Mouse (Mus musculus) MN1 (cell line): ENCODE results near the gene Fignl1.

Experiments
- DNase-seq: peaks from one replicate; pipeline ENCODE4 v3.0.0-alpha.2; 2016; ENCODE audit warnings: low spot score

Gene Fignl1

DNA sequence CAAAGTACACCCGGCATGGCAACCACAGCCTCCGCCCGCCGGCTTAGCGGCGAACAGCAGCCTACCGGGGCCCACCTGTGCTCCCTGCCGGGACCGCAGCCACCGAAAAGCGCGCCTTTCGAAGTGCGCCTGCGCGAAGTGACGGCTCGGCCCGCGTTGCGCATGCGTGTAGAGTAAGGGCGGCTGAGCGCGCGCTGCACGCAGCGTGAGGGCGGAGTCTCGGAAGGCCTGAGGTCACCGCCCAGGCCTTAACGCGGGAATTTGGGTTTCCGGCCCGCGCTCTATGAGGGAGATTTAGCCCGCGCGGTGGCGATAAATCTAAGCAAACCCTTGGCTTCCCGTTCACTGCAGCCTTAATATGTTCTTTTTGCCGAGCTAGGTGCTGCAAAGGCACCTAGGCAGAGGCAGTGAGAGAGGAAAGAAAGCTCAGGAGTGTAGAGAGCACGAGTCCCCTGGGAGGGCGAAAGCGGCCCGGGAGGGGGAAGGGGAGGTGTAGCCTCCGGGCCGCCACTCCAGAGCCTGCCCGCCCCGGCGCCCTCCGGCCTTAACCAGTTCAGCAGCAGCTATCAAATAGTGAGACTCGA, at the start of gene Fignl1:
Gene Fignl1, minus strand, starts transcription at position 143 of the 584 bp plus-strand sequence.
- peak; percentile 100 for DNase-seq

GRCm38 (mm10) chr11:11856959-11857358, 48.2 kb upstream of the Fignl1 start:
- no peak for DNase-seq

DNA sequence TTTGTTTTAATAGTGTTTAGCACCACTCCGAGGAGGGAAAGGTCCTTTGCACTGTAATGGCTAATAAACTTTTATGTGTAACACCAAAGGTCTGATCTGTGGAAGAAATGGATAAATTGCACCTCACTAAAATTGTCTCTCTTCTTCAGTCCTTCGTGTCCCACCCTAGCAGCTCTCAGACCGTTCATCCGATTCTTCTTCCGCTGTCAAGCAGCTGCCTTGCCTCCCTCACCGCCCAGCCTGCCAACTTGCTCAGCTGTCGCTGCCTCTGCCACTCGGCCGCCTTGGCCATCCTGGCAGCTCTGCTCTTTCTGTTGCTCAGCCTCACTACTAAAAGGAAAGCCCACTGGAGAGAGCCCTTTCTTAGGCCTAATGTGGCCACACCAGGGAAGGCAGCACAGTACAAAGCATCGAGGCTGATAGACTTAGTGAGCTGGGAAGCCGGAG, 46.9 kb upstream of the Fignl1 start:
- no peak for DNase-seq

DNA sequence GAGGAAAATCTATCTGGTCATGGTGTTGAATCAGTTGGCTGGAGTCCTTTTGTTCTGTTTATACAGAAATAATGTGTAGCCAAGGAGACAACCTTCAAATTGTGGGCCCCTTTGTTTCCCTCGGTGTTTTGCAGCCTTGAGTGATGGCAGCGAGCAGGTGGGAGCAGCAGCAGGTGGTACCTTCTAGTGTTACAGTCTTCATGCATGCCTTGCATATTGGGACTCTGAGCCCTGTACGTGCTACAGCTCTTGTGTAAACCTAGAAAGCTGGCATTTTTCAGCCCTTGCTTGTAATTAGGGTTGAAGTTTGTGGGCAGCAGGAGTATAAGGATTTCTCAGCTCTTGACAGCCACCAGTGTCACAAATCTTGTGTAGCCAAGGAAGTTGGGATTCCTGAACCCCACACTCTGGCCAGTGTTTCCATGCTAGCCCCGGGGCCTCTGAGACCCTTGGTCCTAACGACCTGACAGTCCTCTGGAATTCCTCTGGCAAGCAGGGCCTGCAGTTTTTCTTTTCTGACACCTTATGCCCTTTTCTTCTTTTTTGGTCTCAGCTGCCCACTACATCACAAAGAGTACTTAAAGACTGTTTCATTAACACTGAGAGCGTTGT, 46.4 kb upstream of the Fignl1 start:
- DNase-seq, result no peak

DNA sequence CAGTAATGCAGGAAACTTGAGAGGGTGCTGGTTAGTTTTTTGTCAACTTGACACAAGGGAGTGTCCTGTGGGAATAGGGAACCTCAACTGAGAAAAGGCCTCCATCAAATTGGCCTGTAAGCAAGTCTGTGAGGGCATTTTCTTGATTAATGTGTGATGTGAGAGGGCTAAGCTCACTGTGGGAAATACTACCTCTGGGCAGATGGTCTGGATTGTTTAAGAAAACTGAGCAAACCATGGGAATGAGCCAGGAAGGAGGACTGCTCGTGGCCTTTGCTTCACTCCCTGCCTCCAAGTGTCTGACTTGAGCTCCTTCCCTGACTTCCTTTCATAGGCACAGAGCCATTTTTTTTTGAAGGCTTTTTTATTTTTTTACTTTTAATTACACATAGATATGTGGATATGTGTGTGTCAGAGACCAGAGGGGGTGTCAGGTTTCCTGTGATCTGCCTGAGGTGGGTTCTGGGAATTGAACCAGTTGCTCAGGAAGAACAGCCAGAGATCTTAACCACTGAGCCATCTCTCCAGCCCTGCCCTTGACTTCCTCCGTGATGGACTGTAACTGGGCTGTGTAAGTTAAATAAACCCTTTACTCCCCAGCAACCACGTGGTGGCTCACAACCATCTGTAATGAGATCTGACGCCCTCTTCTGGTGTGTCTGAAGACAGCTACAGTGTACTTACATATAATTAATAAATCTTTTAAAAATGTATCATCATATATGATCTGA, 45.1 kb upstream of the Fignl1 start:
- no peak for DNase-seq

DNA sequence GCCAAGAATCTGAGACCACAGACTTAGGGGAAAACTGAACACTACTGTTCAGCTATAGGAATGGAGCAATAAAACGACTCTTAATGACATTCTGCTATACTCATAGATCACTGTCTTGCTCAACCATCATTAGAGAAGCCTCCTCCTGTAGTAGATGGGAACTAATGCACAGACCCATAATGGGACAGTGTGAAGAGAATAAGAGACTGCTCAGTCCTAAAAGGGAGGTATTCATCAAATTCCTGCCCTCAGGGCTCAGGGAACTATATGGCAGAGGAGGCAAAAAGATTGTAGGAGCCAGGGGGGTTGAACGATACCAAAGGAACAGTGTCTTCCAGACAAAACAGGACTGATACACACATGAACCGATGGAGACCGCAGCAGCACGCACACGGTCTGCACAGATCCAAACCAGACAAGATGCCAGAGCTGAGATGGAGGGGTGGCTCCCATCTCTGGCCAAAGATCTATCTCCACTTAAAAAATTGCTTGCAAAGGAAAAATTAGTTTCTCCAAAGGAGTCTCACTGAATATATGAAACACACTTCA, 43.3 kb upstream of the Fignl1 start:
- no peak for DNase-seq

DNA sequence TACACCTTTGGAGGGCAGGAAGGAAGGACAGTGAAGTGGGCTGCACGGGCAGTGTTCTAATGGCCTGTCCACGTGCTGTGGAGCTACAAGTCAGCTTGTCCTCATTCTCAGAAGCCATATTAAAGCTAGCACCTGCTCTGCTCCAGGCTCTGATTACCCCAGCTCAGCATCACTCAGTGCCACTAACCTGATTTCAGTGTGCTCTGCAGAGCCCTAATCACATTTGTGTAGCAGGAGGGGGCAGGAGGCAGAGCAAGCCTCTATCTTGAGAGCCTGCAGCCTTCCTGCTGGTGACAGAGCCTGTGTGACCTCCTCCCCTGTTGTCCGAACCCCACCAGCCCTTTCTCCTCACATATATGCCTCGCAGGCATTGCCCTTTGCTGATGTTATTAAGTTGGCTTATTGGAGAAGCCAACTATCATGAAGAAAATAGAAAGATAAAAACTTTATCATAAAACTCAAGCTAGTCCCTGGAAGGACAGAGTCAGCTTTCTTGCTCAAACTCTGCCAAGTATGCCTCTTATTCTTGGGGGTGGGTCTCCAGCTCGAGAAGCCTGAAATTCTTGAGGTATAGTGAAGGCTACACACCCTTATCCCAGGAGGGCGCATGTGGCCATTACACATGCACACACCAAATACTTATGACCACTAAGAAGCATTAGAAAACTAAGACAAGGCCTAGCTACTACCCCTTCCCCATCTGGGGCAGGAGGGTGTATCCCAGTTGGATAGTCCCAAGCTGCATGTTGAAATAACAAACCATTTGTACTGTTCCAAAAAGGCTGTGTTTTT, 41.9 kb upstream of the Fignl1 start:
- peak; percentile 87 for DNase-seq

GRCm38 (mm10) chr11:11849513-11850311, 41.0 kb upstream of the Fignl1 start:
- DNase-seq, result peak; percentile 32

GRCm38 (mm10) chr11:11848467-11848866, 39.7 kb upstream of the Fignl1 start:
- DNase-seq, result no peak

- DNase-seq, result no peak
Measured at GRCm38 (mm10) chr11:11845044-11845443, 36.3 kb upstream of the Fignl1 start.

DNA sequence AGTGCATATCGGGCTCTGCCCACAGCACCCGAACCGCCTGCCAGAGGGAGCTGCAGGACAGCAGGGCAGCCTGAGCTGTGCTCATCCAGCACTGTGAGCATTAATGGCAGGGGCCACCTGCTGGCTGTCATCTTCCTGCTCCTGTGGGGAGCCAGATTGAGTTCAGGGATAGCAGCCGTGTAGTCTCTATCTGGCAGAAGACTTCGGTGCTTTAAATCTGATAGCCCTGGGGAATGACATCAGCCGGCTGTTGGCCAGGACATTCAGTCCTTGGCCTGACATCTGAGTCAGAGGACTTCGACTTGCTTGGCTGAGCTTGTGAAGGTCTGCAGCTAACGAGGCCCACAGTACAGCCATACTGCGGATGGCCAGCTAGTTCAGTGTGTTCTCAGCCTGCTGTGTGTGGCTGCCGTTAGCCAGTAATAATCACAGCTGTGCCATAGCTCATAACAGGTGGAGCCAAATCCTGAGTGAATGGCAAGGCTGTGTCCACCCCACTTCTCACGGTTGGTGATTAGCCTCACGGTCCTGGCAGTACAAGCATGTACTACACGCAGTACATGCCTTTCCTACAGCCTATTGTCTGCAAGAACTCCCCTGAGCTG, 35.7 kb upstream of the Fignl1 start:
- peak; percentile 97 for DNase-seq

- DNase-seq, result no peak
Measured at GRCm38 (mm10) chr11:11841590-11841989, 32.8 kb upstream of the Fignl1 start.

DNA sequence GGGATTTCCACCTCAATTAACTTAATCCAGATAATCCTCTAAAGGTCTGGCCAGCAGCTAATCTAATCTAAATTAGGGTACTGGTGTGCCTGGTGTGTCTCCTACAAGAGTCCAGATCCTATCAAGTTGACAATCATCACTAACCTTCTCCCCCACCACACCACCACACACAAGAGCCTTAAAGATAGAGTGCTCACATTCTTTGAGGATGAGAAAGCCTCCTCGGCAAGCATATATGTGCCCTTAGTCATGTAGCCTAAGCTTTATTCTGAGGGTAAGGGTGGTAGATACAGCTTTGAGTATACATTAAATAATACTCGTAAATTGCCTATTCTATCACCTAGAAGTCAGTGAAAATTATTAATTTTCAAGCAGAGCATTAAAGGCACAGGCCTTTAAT, 32.0 kb upstream of the Fignl1 start:
- peak; percentile 61 for DNase-seq

DNA sequence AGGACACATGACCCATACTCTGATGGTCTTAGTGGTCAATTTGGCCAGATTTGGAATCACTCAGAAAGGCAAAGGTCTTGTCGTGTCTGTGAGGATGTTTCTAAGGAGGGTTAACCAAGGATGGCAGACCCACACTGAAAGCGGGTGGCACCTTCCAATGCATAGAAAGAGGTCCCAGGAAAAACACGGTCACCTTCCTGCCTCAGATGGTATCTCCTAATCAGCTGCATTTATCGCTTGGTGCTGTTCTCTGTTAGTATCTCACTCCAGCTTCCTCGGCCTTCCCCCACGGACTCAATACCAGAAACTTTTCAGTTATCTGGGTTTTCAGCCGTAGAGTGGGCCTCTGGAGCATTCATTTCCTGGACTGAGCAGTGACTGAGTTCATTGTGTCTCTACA, 31.1 kb upstream of the Fignl1 start:
- no peak for DNase-seq

DNA sequence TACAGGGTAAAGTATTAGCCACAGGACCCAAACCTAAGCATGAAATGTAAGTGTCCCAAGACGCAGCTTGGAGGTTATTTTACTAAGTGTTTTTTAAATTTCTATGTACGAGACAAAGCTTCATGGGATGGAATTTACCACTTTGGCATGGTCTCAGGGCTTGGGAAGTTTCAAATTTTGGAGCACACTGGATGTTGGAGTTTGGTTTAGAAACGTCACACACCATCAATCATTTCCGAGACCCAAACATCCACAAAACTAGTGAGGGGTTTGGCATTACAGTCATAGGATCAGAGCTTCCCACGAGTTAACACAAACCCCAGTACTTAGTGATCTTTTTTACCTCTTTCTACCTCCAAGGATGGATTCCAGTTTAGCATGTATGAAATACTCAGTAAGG, 28.6 kb upstream of the Fignl1 start:
- no peak for DNase-seq

- DNase-seq, result no peak
Measured at GRCm38 (mm10) chr11:11836713-11837370, 28.1 kb upstream of the Fignl1 start.

DNA sequence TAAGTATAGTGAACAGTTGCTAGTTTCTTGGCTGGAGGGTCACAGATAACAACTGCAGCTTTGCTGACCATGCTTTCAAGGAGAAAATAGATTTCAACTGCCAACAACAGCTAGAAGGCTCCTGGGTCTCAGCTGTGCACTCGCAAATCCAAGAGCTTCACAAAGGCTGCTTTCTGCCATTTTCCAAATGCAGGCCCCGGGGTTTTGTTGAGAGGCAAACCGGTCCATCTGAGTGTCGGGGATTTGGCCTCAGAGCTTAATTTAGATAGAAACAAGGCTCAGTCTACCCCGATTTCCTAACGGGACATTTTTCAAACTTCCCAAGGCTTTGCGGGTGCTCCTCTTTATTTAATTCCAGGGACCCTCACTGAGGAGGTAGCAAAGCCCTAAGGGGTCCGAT, 27.5 kb upstream of the Fignl1 start:
- DNase-seq, result no peak

DNA sequence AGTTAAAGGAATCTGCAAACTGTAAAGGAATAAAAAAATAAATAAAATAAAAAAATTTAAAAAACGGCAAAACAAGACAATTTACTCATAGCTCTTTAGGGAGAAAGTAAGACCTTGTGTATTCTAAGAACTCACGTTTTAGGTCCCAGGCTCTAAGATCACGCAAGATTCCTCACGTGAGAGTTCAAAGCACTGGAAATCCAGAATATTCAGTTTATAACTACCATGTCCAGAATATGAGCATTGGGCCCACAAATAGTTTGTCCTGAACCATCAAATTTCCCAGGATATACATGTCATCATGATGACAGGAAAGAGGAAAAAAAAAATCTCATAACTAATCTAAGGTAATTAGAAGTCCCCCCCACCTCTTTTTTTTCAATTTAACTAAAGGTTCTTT, 27.0 kb upstream of the Fignl1 start:
- no peak for DNase-seq

DNA sequence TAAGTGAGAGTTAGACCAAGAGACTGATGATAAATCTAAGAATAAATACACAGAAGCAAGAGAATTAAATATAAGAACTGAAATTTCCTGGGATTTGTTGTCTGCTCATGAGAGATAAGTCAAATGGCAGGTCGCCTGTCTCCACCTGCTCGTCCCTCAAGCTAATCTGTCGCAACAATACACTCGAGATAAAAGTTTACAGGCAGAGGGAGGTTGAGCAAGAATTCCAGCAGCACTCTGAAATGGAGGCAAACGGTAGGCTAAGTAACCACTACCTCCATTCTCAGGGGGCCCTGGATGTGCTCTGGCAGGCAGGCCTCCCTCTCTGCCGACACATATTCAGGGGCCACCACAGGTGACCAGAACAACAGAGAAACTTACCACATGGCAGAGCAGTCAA, 26.6 kb upstream of the Fignl1 start:
- no peak for DNase-seq

GRCm38 (mm10) chr11:11833100-11833499, 24.3 kb upstream of the Fignl1 start:
- DNase-seq, result no peak

DNA sequence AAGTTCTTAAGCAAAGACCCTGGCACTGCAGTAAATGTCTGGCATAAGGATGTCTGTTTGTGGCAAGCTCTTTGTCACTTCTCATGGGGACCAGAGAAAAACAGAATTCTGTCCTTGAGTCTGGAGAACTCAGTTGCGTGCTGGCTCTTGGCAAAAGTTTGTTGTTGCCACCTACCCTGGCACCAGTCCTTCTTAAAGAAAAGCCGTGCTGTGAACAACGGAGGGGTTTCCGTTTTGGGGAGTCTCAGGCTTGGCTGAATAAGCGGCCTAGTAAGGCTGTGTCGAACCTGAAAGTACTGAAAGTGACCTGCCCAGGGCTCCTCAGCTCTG, 24.0 kb upstream of the Fignl1 start:
- DNase-seq, result no peak
